Mouse (Mus musculus): ENCODE data around the gene Tex38. TPM values are rescaled to one million over a fixed set of nuclear protein-coding genes. Genes with fewer than 3 reads are reported as not detected.

Tex38 gene
- polyA plus RNA-seq, 1 experiment from 2014 or later, result 0.34 TPM

DNA sequence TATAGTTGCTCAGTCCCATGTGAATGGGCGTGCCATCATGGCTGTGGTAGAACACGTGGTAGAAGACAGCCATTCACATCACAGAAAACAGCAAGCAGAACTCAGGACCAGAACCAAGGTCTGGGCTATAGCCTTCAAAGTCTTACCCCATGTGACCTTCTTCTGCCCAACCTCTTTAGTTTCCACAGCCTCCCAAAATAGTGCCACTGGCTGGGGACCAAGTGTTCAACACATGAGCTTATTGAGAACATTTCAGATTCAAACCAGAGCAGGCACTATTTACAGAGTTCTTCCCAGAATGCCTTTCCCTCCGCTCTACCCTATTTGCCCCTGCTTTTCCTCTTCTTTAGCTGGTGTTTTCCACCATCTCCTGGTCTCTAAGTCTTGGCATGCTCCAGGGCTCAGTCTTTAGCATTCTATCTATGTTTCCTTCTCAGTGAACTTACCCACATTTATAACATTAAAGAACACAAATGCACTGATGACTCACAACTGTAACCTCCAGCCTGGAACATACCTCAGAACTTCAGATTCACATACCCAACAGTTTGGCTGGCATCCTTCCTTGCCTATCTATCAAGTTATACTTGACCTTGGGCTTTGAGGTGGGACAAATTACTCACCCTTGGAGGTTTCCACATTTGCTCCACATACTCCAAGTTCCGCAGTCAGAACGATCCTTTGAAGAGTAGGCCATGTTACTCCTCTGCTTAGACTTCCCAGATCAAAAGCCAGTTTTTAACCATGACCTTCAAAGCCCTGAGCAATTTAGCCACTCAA, 1.4 kb upstream of the Tex38 start:
- H3K27me3 ChIP-seq (replicated peaks; ENCODE audit: control insufficient read depth, insufficient read depth, low read length), result no peaks in the 10 kb centered on the region
- no peak overlapping the region for H3K4me2 ChIP-seq (ENCODE audit: low read depth, low read length)
- no peaks in the 10 kb centered on the region for H3K9me3 ChIP-seq (ENCODE audit: control insufficient read depth, low read length)
- WGBS, result 89% methylated on average over 5 of the region's 5 CpGs
- H3K9ac ChIP-seq (ENCODE audit: low read depth, low read length), result no peak overlapping the region
- ATAC-seq, result no peak
- peaks cover 10% of the 10 kb centered on the region for H3K4me1 ChIP-seq (ENCODE audit: control insufficient read depth, insufficient read depth, low read length)
- no peak overlapping the region for H3K27ac ChIP-seq (ENCODE audit: low read length)
- H3K4me3 ChIP-seq (ENCODE audit: low read length), result no peak overlapping the region
- no peaks in the 10 kb centered on the region for H3K36me3 ChIP-seq (ENCODE audit: control insufficient read depth, insufficient read depth, low read length)

DNA sequence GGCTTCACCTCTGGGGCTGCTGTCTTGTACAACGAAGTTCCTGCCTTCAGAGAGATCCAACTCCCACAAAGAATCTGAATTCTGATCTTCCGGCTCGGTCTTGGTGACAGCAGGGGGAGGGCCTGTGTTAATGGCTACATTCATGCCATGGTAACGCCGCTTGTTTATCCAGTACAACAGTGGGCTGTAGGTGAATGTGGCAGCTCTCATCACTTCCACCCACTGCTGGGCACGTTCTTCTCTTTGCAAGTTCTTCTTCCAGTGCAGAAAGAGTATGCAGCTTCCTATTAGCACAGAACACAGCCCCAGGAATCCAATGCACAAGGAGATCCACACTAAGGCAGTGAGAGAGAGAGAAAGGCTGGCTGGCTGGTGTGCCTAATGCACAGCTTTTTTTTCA, 549 bp downstream of the Tex38 start:
- no peak overlapping the region for H3K4me2 ChIP-seq (ENCODE audit: low read depth, low read length)
- no peak overlapping the region for H3K4me3 ChIP-seq (ENCODE audit: low read length)
- H3K9me3 ChIP-seq (ENCODE audit: control insufficient read depth, low read length), result no peaks in the 10 kb centered on the region
- H3K27ac ChIP-seq (ENCODE audit: low read length), result no peak overlapping the region
- 40% methylated on average over 6 of the region's 6 CpGs for WGBS
- H3K36me3 ChIP-seq (ENCODE audit: control insufficient read depth, insufficient read depth, low read length), result no peaks in the 10 kb centered on the region
- ATAC-seq, result no peak
- no peaks in the 10 kb centered on the region for H3K27me3 ChIP-seq (replicated peaks; ENCODE audit: control insufficient read depth, insufficient read depth, low read length)
- no peak overlapping the region for H3K9ac ChIP-seq (ENCODE audit: low read depth, low read length)
- peaks cover 5% of the 10 kb centered on the region; the same call in 1 of the 2 replicates for H3K4me1 ChIP-seq (ENCODE audit: control insufficient read depth, insufficient read depth, low read length)

DNA sequence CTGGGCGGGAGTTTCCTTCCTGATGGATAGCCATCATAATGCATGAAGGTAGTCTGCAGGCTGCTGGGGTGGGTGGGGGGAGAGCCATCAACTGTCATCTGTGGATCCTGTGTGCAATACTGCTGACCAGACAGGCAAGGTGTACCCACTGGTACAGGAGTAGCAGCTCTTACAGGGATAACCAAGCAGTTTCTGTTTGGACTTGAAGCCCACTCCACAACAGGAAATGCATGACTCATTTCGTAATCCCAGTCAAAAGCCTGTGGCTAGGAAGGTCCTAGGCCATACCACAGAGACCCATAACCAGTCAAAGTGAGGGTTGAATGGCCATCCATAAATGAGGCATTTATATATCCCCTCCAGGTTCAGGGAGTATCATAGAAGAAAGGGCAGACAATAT, 3.2 kb downstream of the Tex38 start:
- Histone ChIP-seq H3K36me3 (ENCODE audit: control insufficient read depth, insufficient read depth, low read length) (no peaks in the 10 kb centered on the region), H3K27ac (ENCODE audit: low read length) (no peak overlapping the region), H3K9me3 (ENCODE audit: control insufficient read depth, low read length) (no peaks in the 10 kb centered on the region), H3K4me1 (ENCODE audit: control insufficient read depth, insufficient read depth, low read length) (no peaks in the 10 kb centered on the region), H3K9ac (ENCODE audit: low read depth, low read length) (no peak overlapping the region), H3K4me2 (ENCODE audit: low read depth, low read length) (no peak overlapping the region), H3K4me3 (ENCODE audit: low read length) (no peak overlapping the region), H3K27me3 (replicated peaks; ENCODE audit: control insufficient read depth, insufficient read depth, low read length) (no peaks in the 10 kb centered on the region)
- ATAC-seq, result no peak
- WGBS, result 92% methylated on average over 2 of the region's 2 CpGs

DNA sequence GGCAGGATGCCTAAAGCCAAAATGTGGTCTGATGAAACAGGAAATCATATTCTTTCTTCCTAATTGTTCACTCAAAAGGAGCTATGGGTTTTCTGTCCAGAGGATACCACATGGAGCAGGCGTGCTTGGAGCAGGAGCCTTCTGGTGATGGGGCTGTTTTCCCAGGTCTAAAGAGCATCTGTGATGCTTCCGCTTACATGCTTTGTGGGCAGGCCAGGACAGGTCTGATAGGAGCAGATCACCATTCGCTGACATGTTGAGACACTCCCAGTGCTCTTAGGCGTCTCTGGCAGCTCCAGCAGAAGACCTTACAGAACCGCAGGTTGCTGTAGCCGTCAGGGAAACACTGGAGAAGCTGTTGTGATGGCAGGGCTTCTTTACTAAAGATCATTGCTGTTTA, 5.8 kb downstream of the Tex38 start:
- no peak for ATAC-seq
- Histone ChIP-seq H3K9me3 (ENCODE audit: control insufficient read depth, low read length) (no peaks in the 10 kb centered on the region), H3K27ac (ENCODE audit: low read length) (no peak overlapping the region), H3K27me3 (replicated peaks; ENCODE audit: control insufficient read depth, insufficient read depth, low read length) (no peaks in the 10 kb centered on the region), H3K4me2 (ENCODE audit: low read depth, low read length) (no peak overlapping the region), H3K4me3 (ENCODE audit: low read length) (no peak overlapping the region), H3K9ac (ENCODE audit: low read depth, low read length) (no peak overlapping the region), H3K36me3 (ENCODE audit: control insufficient read depth, insufficient read depth, low read length) (peaks cover 8% of the 10 kb centered on the region), H3K4me1 (ENCODE audit: control insufficient read depth, insufficient read depth, low read length) (no peaks in the 10 kb centered on the region)
- WGBS, result 83% methylated on average over 6 of the region's 6 CpGs

DNA sequence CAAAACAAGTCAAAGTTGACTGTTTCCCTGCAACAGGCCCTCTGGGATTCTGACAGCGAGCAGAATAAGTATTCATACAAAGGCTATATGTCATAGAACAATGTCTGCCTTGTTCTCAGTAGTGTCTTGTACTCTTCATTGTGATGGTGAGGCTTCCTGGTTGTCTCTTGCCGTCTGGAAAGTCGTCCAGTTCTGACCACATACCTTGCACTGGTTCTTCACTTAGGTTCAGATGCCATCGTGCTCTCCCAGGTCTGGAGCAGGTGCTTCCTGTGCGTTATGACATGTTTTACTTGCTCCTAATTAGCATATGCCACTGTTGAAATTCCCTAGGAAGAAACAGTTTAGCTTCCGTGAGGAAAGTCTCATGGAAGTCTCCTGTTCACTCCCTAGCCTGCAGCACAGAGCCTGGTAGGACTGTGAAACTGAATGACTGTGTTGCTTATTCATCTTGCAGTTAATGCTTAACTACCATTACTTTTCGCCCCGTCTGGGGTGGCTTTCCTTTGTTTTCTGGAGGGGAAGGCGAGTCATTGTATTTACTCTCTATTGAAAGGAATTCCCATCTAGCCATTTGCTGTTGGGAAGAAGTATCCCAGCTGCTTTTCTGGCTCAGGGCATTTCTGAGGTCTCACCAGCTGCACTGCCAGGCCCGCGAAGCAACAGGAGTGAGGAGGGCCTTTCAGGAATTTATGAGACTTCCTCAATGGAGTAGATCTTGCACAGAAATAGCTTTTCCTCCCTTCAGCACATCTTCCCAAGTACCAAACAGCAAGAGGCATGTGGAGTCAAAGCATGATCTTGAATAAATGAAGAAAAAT, 13.0 kb downstream of the Tex38 start:
- no peaks in the 10 kb centered on the region for H3K9me3 ChIP-seq (ENCODE audit: control insufficient read depth, low read length)
- H3K9ac ChIP-seq (ENCODE audit: low read depth, low read length), result no peak overlapping the region
- ATAC-seq, result peak; percentile 93
- peaks cover 12% of the 10 kb centered on the region for H3K36me3 ChIP-seq (ENCODE audit: control insufficient read depth, insufficient read depth, low read length)
- peak overlapping the region; percentile 20; the same call in 1 of the 2 replicates for H3K4me2 ChIP-seq (ENCODE audit: low read depth, low read length)
- no peaks in the 10 kb centered on the region for H3K4me1 ChIP-seq (ENCODE audit: control insufficient read depth, insufficient read depth, low read length)
- no peaks in the 10 kb centered on the region for H3K27me3 ChIP-seq (replicated peaks; ENCODE audit: control insufficient read depth, insufficient read depth, low read length)
- WGBS, result 42% methylated on average over 11 of the region's 11 CpGs
- no peak overlapping the region for H3K4me3 ChIP-seq (ENCODE audit: low read length)
- H3K27ac ChIP-seq (ENCODE audit: low read length), result peak overlapping the region; percentile 81

DNA sequence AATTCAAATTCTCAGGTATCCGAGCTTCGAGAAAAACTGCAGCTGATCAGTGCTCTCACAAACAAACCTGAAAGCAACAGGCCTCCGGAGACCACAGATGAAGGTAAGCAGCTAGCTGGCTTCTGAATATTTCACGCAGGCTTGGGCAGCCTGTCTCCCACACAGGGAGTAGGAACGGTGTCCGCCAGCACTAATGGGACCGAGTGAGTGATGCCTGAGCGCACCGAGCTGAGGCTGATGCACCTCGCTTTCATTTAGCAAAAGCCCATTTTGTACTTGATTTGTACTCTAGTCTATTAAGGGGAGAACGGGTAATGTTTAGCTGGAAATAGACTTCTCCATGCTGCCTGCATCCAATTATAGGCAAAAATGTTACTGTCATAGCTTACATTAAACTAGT, 16.2 kb downstream of the Tex38 start:
- no peaks in the 10 kb centered on the region for H3K27me3 ChIP-seq (replicated peaks; ENCODE audit: control insufficient read depth, insufficient read depth, low read length)
- H3K9me3 ChIP-seq (ENCODE audit: control insufficient read depth, low read length), result no peaks in the 10 kb centered on the region
- H3K4me1 ChIP-seq (ENCODE audit: control insufficient read depth, insufficient read depth, low read length), result no peaks in the 10 kb centered on the region
- peaks cover 7% of the 10 kb centered on the region for H3K36me3 ChIP-seq (ENCODE audit: control insufficient read depth, insufficient read depth, low read length)
- no peak overlapping the region for H3K4me3 ChIP-seq (ENCODE audit: low read length)
- no peak overlapping the region for H3K27ac ChIP-seq (ENCODE audit: low read length)
- 93% methylated on average over 11 of the region's 11 CpGs for WGBS
- H3K4me2 ChIP-seq (ENCODE audit: low read depth, low read length), result no peak overlapping the region
- no peak overlapping the region for H3K9ac ChIP-seq (ENCODE audit: low read depth, low read length)
- ATAC-seq, result no peak

DNA sequence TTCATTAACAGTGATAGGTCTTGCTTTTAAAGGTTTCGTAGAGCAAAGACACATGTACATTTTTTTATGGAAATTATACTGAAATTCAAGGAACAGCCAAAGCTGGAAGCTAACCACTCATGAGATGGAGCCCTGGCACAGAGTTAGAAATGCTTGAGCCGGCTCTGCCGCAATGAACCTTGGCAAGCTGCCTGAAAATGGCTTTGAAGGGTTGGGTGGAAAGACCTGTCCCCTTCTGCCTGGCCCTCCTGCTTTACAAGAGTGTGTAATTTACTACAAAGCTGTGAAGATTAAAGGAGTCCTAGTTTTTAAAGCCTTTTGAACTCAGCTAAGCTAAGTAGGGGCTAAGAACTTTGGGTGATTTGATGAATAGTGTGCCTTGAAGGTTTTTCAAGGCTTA, 19.6 kb downstream of the Tex38 start:
- no peaks in the 10 kb centered on the region for H3K4me1 ChIP-seq (ENCODE audit: control insufficient read depth, insufficient read depth, low read length)
- H3K4me3 ChIP-seq (ENCODE audit: low read length), result no peak overlapping the region
- H3K27me3 ChIP-seq (replicated peaks; ENCODE audit: control insufficient read depth, insufficient read depth, low read length), result no peaks in the 10 kb centered on the region
- H3K4me2 ChIP-seq (ENCODE audit: low read depth, low read length), result no peak overlapping the region
- no peak for ATAC-seq
- peaks cover 3% of the 10 kb centered on the region; the same call in 1 of the 2 replicates for H3K36me3 ChIP-seq (ENCODE audit: control insufficient read depth, insufficient read depth, low read length)
- no peak overlapping the region for H3K9ac ChIP-seq (ENCODE audit: low read depth, low read length)
- H3K27ac ChIP-seq (ENCODE audit: low read length), result no peak overlapping the region
- no peaks in the 10 kb centered on the region for H3K9me3 ChIP-seq (ENCODE audit: control insufficient read depth, low read length)
- 60% methylated on average over 3 of the region's 3 CpGs for WGBS

DNA sequence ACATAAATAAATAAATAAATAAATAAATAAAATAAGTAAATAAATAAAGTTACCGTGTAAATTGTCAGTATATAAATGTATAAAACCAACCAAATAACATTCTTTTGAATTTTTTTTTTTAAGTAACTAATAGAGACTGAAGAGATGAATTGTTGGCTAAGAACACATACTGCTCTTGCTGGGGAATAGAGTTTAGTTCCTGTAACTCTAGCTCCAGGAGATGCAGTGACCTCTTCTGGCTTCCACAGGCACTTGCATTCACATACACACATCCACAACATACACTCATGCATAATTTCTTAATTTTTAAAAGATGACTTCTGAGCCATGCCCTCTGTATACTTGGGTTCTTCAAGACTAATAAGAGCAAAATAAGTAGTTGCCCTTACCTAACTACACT, 26.0 kb downstream of the Tex38 start:
- H3K4me3 ChIP-seq (ENCODE audit: low read length), result no peak overlapping the region
- WGBS, result 100% methylated on average over 1 of the region's 1 CpGs
- H3K4me2 ChIP-seq (ENCODE audit: low read depth, low read length), result no peak overlapping the region
- H3K4me1 ChIP-seq (ENCODE audit: control insufficient read depth, insufficient read depth, low read length), result no peaks in the 10 kb centered on the region
- ATAC-seq, result no peak
- H3K27ac ChIP-seq (ENCODE audit: low read length), result no peak overlapping the region
- no peaks in the 10 kb centered on the region; the same call in 1 of the 2 replicates for H3K36me3 ChIP-seq (ENCODE audit: control insufficient read depth, insufficient read depth, low read length)
- H3K27me3 ChIP-seq (replicated peaks; ENCODE audit: control insufficient read depth, insufficient read depth, low read length), result no peaks in the 10 kb centered on the region
- H3K9ac ChIP-seq (ENCODE audit: low read depth, low read length), result no peak overlapping the region
- H3K9me3 ChIP-seq (ENCODE audit: control insufficient read depth, low read length), result no peaks in the 10 kb centered on the region

DNA sequence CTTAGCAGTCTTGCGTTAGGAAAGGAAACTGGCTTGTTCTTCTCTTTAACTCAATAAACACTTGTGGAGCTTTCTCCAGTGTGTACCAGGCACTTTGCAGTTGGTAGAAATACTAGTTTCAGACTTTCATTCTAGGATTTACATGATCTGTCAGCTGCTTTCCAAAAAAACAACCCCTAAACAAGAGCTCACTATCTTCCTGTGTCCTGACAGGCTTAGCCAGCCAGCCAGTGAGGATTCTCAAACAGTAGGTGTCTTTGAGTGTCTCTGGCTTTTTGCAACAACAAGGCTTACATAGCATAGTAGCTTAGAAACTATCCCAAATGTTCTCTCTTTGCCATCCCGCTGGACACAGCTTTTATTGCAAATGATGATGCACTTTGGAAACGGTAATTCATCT, 26.7 kb downstream of the Tex38 start:
- Histone ChIP-seq H3K4me1 (ENCODE audit: control insufficient read depth, insufficient read depth, low read length) (no peaks in the 10 kb centered on the region), H3K9ac (ENCODE audit: low read depth, low read length) (no peak overlapping the region), H3K4me3 (ENCODE audit: low read length) (no peak overlapping the region), H3K27me3 (replicated peaks; ENCODE audit: control insufficient read depth, insufficient read depth, low read length) (no peaks in the 10 kb centered on the region), H3K27ac (ENCODE audit: low read length) (no peak overlapping the region), H3K9me3 (ENCODE audit: control insufficient read depth, low read length) (no peaks in the 10 kb centered on the region), H3K36me3 (ENCODE audit: control insufficient read depth, insufficient read depth, low read length) (no peaks in the 10 kb centered on the region; the same call in 1 of the 2 replicates), H3K4me2 (ENCODE audit: low read depth, low read length) (no peak overlapping the region)
- ATAC-seq, result no peak
- WGBS, result 84% methylated on average over 3 of the region's 3 CpGs

Measured in intestine, embryonic 16.5 days (tissue).